Mouse (Mus musculus): ENCODE measurements around the gene Sorcs2. TPM values are rescaled to one million over a fixed set of nuclear protein-coding genes. Genes with fewer than 3 reads are reported as not detected.
A peak's percentile ranks its signal among the peaks of the same experiment; 100 is the strongest.
"Not testable (repeated sequence)": the region's sequence is repeated elsewhere in the genome, so short reads cannot be mapped to it uniquely, and the experiment has no call there.

Gene Sorcs2
- polyA plus RNA-seq, 1 experiment from 2014 or later = 12.8 TPM

- no peak for DNase-seq (ENCODE audit: low spot score)
Measured at GRCm38 (mm10) chr5:36397384-36397759, 567 bp downstream of the Sorcs2 start.

GRCm38 (mm10) chr5:36396491-36397383 is 1.2 kb downstream of the Sorcs2 start:
- Histone ChIP-seq H3K27ac (ENCODE audit: low read depth) (no peak overlapping the region), H3K36me3 (ENCODE audit: control insufficient read depth, insufficient read depth, low read length) (no peaks in the 10 kb centered on the region), H3K9ac (ENCODE audit: low read length) (peak overlapping the region; percentile 72), H3K4me2 (ENCODE audit: low read length) (peak overlapping the region; percentile 99), H3K9me3 (ENCODE audit: control insufficient read depth, low read length) (no peaks in the 10 kb centered on the region), H3K4me1 (replicated peaks; ENCODE audit: control insufficient read depth, insufficient read depth, low read length) (peaks cover 29% of the 10 kb centered on the region; the same call in 1 of the 2 replicates), H3K27me3 (replicated peaks; ENCODE audit: control insufficient read depth, insufficient read depth, low read length) (no peaks in the 10 kb centered on the region), H3K4me3 (ENCODE audit: low read depth, low read length) (peak overlapping the region; percentile 76)
- WGBS = 7% methylated on average over 18 of the region's 18 CpGs
- DNase-seq (ENCODE audit: low spot score) (peak; percentile 66), ATAC-seq (replicated peaks; ENCODE audit: low FRiP score, low TSS enrichment, low read depth) (no peak; the same call in 1 of the 2 replicates)

More at GRCm38 (mm10) chr5:36397384-36397759, 567 bp downstream of the Sorcs2 start:
- Histone ChIP-seq H3K4me3 (ENCODE audit: low read depth, low read length) (peak overlapping the region; percentile 76), H3K4me1 (replicated peaks; ENCODE audit: control insufficient read depth, insufficient read depth, low read length) (peaks cover 29% of the 10 kb centered on the region; the same call in 1 of the 2 replicates), H3K9me3 (ENCODE audit: control insufficient read depth, low read length) (no peaks in the 10 kb centered on the region), H3K4me2 (ENCODE audit: low read length) (peak overlapping the region; percentile 99), H3K27me3 (replicated peaks; ENCODE audit: control insufficient read depth, insufficient read depth, low read length) (no peaks in the 10 kb centered on the region), H3K27ac (ENCODE audit: low read depth) (no peak overlapping the region), H3K36me3 (ENCODE audit: control insufficient read depth, insufficient read depth, low read length) (no peaks in the 10 kb centered on the region), H3K9ac (ENCODE audit: low read length) (peak overlapping the region; percentile 72)
- ATAC-seq (replicated peaks; ENCODE audit: low FRiP score, low TSS enrichment, low read depth) = peak; percentile 12; the same call in 1 of the 2 replicates
- under 1% methylated on average over 36 of the region's 36 CpGs for WGBS

GRCm38 (mm10) chr5:36396011-36396410 is 1.9 kb downstream of the Sorcs2 start:
- WGBS = 72% methylated on average over 3 of the region's 3 CpGs
- H3K36me3 ChIP-seq (ENCODE audit: control insufficient read depth, insufficient read depth, low read length) = no peaks in the 10 kb centered on the region
- H3K9me3 ChIP-seq (ENCODE audit: control insufficient read depth, low read length) = no peaks in the 10 kb centered on the region
- H3K4me1 ChIP-seq (replicated peaks; ENCODE audit: control insufficient read depth, insufficient read depth, low read length) = peaks cover 29% of the 10 kb centered on the region; the same call in 1 of the 2 replicates
- H3K4me2 ChIP-seq (ENCODE audit: low read length) = peak overlapping the region; percentile 99
- no peak overlapping the region for H3K9ac ChIP-seq (ENCODE audit: low read length)
- H3K27me3 ChIP-seq (replicated peaks; ENCODE audit: control insufficient read depth, insufficient read depth, low read length) = no peaks in the 10 kb centered on the region
- DNase-seq (ENCODE audit: low spot score) (peak; percentile 89), ATAC-seq (replicated peaks; ENCODE audit: low FRiP score, low TSS enrichment, low read depth) (no peak)
- no peak overlapping the region for H3K27ac ChIP-seq (ENCODE audit: low read depth)
- H3K4me3 ChIP-seq (ENCODE audit: low read depth, low read length) = no peak overlapping the region

GRCm38 (mm10) chr5:36394840-36395515 is 3.0 kb downstream of the Sorcs2 start:
- H3K27me3 ChIP-seq (replicated peaks; ENCODE audit: control insufficient read depth, insufficient read depth, low read length) = no peaks in the 10 kb centered on the region
- no peaks in the 10 kb centered on the region for H3K36me3 ChIP-seq (ENCODE audit: control insufficient read depth, insufficient read depth, low read length)
- peak overlapping the region; percentile 25 for H3K4me2 ChIP-seq (ENCODE audit: low read length)
- H3K27ac ChIP-seq (ENCODE audit: low read depth) = peak overlapping the region; percentile 27; the same call in 1 of the 2 replicates
- no peaks in the 10 kb centered on the region for H3K9me3 ChIP-seq (ENCODE audit: control insufficient read depth, low read length)
- 37% methylated on average over 11 of the region's 11 CpGs for WGBS
- no peak overlapping the region for H3K9ac ChIP-seq (ENCODE audit: low read length)
- no peak overlapping the region for H3K4me3 ChIP-seq (ENCODE audit: low read depth, low read length)
- H3K4me1 ChIP-seq (replicated peaks; ENCODE audit: control insufficient read depth, insufficient read depth, low read length) = peaks cover 29% of the 10 kb centered on the region; the same call in 1 of the 2 replicates
- ATAC-seq (replicated peaks; ENCODE audit: low FRiP score, low TSS enrichment, low read depth) (no peak), DNase-seq (ENCODE audit: low spot score) (no peak)

DNA sequence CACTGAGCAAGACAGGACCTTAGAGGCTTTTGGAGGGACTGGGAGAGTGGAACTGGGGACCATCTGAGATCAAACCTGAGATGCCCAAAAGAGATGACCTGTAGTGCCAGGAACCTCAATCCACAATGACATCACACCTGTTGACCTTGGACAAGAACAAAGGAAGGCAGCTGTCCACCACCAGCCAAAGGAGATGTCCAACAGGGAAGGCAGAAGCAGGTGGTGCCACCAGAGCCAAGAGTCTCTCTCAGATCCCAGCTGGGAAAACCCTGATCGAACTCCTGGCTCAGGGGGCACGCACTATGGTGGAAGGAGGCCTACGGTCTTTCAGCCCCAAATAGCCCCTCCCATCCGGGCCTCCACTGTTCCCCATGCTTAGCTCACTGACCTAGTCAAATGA is 6.2 kb downstream of the Sorcs2 start:
- Histone ChIP-seq H3K36me3 (ENCODE audit: control insufficient read depth, insufficient read depth, low read length) (no peaks in the 10 kb centered on the region), H3K4me3 (ENCODE audit: low read depth, low read length) (no peak overlapping the region), H3K4me1 (replicated peaks; ENCODE audit: control insufficient read depth, insufficient read depth, low read length) (peaks cover 21% of the 10 kb centered on the region; the same call in 1 of the 2 replicates), H3K27me3 (replicated peaks; ENCODE audit: control insufficient read depth, insufficient read depth, low read length) (no peaks in the 10 kb centered on the region), H3K9ac (ENCODE audit: low read length) (no peak overlapping the region), H3K9me3 (ENCODE audit: control insufficient read depth, low read length) (no peaks in the 10 kb centered on the region), H3K27ac (ENCODE audit: low read depth) (no peak overlapping the region), H3K4me2 (ENCODE audit: low read length) (no peak overlapping the region)
- DNase-seq (ENCODE audit: low spot score) = no peak
- WGBS = 89% methylated on average over 4 of the region's 4 CpGs
- ATAC-seq (replicated peaks; ENCODE audit: low FRiP score, low TSS enrichment, low read depth) = no peak

DNA sequence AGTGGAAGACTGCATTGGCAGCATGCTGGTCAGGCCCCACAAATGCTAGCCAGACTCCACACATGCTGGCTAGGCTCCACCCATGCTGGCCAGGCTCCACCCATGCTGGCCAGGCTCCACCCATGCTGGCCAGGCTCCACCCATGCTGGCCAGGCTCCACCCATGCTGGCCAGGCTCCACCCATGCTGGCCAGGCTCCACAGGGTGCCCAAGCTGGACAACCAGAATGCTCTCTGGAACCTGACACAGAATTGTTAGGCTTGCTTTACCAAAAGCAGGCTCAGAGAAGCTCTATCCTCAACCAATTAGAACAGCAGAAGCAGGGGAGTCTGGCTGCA is 7.4 kb downstream of the Sorcs2 start:
- H3K4me1 ChIP-seq (replicated peaks; ENCODE audit: control insufficient read depth, insufficient read depth, low read length) = peaks cover 17% of the 10 kb centered on the region
- not testable (repeated sequence) for H3K9ac ChIP-seq (ENCODE audit: low read length); DNase-seq (ENCODE audit: low spot score); H3K27ac ChIP-seq (ENCODE audit: low read depth); H3K27me3 ChIP-seq (replicated peaks; ENCODE audit: control insufficient read depth, insufficient read depth, low read length); H3K4me2 ChIP-seq (ENCODE audit: low read length); H3K4me3 ChIP-seq (ENCODE audit: low read depth, low read length); ATAC-seq (replicated peaks; ENCODE audit: low FRiP score, low TSS enrichment, low read depth); H3K36me3 ChIP-seq (ENCODE audit: control insufficient read depth, insufficient read depth, low read length); H3K9me3 ChIP-seq (ENCODE audit: control insufficient read depth, low read length)

- Histone ChIP-seq H3K9me3 (ENCODE audit: control insufficient read depth, low read length) (no peaks in the 10 kb centered on the region), H3K4me1 (replicated peaks; ENCODE audit: control insufficient read depth, insufficient read depth, low read length) (peaks cover 17% of the 10 kb centered on the region), H3K4me3 (ENCODE audit: low read depth, low read length) (no peak overlapping the region), H3K4me2 (ENCODE audit: low read length) (no peak overlapping the region), H3K27ac (ENCODE audit: low read depth) (peak overlapping the region; percentile 48; the same call in 1 of the 2 replicates), H3K9ac (ENCODE audit: low read length) (no peak overlapping the region), H3K36me3 (ENCODE audit: control insufficient read depth, insufficient read depth, low read length) (no peaks in the 10 kb centered on the region), H3K27me3 (replicated peaks; ENCODE audit: control insufficient read depth, insufficient read depth, low read length) (no peaks in the 10 kb centered on the region)
- 72% methylated on average over 9 of the region's 9 CpGs for WGBS
- ATAC-seq (replicated peaks; ENCODE audit: low FRiP score, low TSS enrichment, low read depth) (0 out of 2 replicates have a peak, but pooled peaks have one; percentile 48), DNase-seq (ENCODE audit: low spot score) (peak; percentile 64)
Measured at GRCm38 (mm10) chr5:36389731-36390590, 8.0 kb downstream of the Sorcs2 start.

GRCm38 (mm10) chr5:36385062-36385461 is 12.9 kb downstream of the Sorcs2 start:
- DNase-seq (ENCODE audit: low spot score) = no peak
- Histone ChIP-seq H3K9ac (ENCODE audit: low read length) (no peak overlapping the region), H3K27me3 (replicated peaks; ENCODE audit: control insufficient read depth, insufficient read depth, low read length) (no peaks in the 10 kb centered on the region), H3K4me2 (ENCODE audit: low read length) (peak overlapping the region; percentile 5; the same call in 1 of the 2 replicates), H3K27ac (ENCODE audit: low read depth) (no peak overlapping the region), H3K9me3 (ENCODE audit: control insufficient read depth, low read length) (no peaks in the 10 kb centered on the region), H3K36me3 (ENCODE audit: control insufficient read depth, insufficient read depth, low read length) (no peaks in the 10 kb centered on the region), H3K4me1 (replicated peaks; ENCODE audit: control insufficient read depth, insufficient read depth, low read length) (peaks cover 20% of the 10 kb centered on the region), H3K4me3 (ENCODE audit: low read depth, low read length) (no peak overlapping the region)
- ATAC-seq (replicated peaks; ENCODE audit: low FRiP score, low TSS enrichment, low read depth) = peak; percentile 65
- 6% methylated on average over 5 of the region's 5 CpGs for WGBS

Measured in intestine, embryonic 14.5 days (tissue).